Mouse (Mus musculus) heart, embryonic 14.5 days (tissue): ENCODE data around the gene Npsr1. TPM values are rescaled to one million over a fixed set of nuclear protein-coding genes. Genes with fewer than 3 reads are reported as not detected.

Source experiments
- ATAC-seq: fragments of 200-750 bp; cut with Nextera tagmentation; 2 replicates; pipeline ENCODE4 v1.8.0; 2017; ENCODE audit warnings: low read depth, moderate TSS enrichment; ENCODE audit not compliant: insufficient number of reproducible peaks, insufficient read depth, low FRiP score
- H3K27ac ChIP-seq, 2 experiments: fragments of 200-500 bp in 1 of 2; fragments of 300-500 bp in 1 of 2; sonication (generic) in 1 of 2; replicated peaks in 1 of 2; 2 replicates each; pipeline ENCODE4 v1.5.1; 2012 to 2014; ENCODE audit warnings: low read depth in 2 of 2, low read length in 2 of 2, control low read depth in 1 of 2, mild to moderate bottlenecking in 1 of 2, mixed read lengths in 1 of 2; ENCODE audit not compliant: control insufficient read depth in 1 of 2, insufficient read depth in 1 of 2
- H3K27me3 ChIP-seq: fragments of 300-500 bp; sonication (generic); 2 replicates; pipeline ENCODE4 v1.6.1; 2014; ENCODE audit warnings: mild to moderate bottlenecking, low read length, control low read depth; ENCODE audit not compliant: control insufficient read depth, insufficient read depth
- H3K36me3 ChIP-seq: fragments of 300-500 bp; sonication (generic); 2 replicates; pipeline ENCODE4 v1.6.1; 2014; ENCODE audit warnings: mild to moderate bottlenecking, control low read depth, low read length, mixed read lengths; ENCODE audit not compliant: control insufficient read depth, insufficient read depth
- H3K4me1 ChIP-seq, 2 experiments: fragments of 200-500 bp in 1 of 2; fragments of 300-500 bp in 1 of 2; sonication (generic) in 1 of 2; 2 replicates each; pipeline ENCODE4 v1.6.1; 2012 to 2014; ENCODE audit warnings: low read length in 2 of 2, control low read depth in 1 of 2, mixed read lengths in 1 of 2; ENCODE audit not compliant: control insufficient read depth in 2 of 2, insufficient read depth in 2 of 2
- H3K4me2 ChIP-seq: fragments of 300-500 bp; sonication (generic); 2 replicates; pipeline ENCODE4 v1.6.1; 2014; ENCODE audit warnings: mild to moderate bottlenecking, low read length
- H3K4me3 ChIP-seq, 2 experiments: fragments of 200-500 bp in 1 of 2; fragments of 300-500 bp in 1 of 2; sonication (generic) in 1 of 2; 2 replicates each; pipeline ENCODE4 v1.5.1; 2012 to 2014; ENCODE audit warnings: low read length in 2 of 2, mild to moderate bottlenecking in 2 of 2, control low read depth in 1 of 2, low read depth in 1 of 2, moderate library complexity in 1 of 2; ENCODE audit not compliant: control insufficient read depth in 1 of 2, insufficient read depth in 1 of 2
- H3K9ac ChIP-seq: fragments of 300-500 bp; sonication (generic); 2 replicates; pipeline ENCODE4 v1.6.1; 2014; ENCODE audit warnings: mild to moderate bottlenecking, low read length
- H3K9me3 ChIP-seq: fragments of 300-500 bp; sonication (generic); 2 replicates; pipeline ENCODE4 v1.6.1; 2016; ENCODE audit warnings: low read length, control low read depth; ENCODE audit not compliant: control insufficient read depth
- WGBS: fragments of 180-500 bp; shearing (Covaris S2); extraction: QIAGEN DNeasy Blood & Tissue Kit; methylation state at CpG from one replicate; pipeline ENCODE4 v1.1.7; 2014; 5-methylcytosine and 5-hydroxymethylcytosine counted together
- polyA plus RNA-seq: library from polyadenylated mRNA; unstranded; fragments of >200 nt; fragmentation: Nextera tagmentation; extraction: Ambion mirVana; gene quantifications from 2 replicates; pipeline ENCODE4 v1.2.1, GENCODE M21; 2014

The Npsr1 gene
- polyA plus RNA-seq, 1 experiment from 2014 or later, result not detected

GRCm38 (mm10) chr9:24315835-24316234 lies 218.0 kb downstream of the Npsr1 start:
- 90% methylated on average over 2 of the region's 2 CpGs for WGBS
- H3K4me2 ChIP-seq, result no peak overlapping the region
- H3K27ac ChIP-seq, result no peak overlapping the region
- no peaks in the 10 kb centered on the region for H3K27me3 ChIP-seq
- H3K4me3 ChIP-seq, result no peak overlapping the region
- no peak overlapping the region for H3K9ac ChIP-seq
- ATAC-seq, result no peak
- H3K36me3 ChIP-seq, result no peaks in the 10 kb centered on the region
- no peaks in the 10 kb centered on the region for H3K9me3 ChIP-seq
- peaks cover 3 to 7% of the 10 kb centered on the region in 2 experiments for H3K4me1 ChIP-seq

GRCm38 (mm10) chr9:24331661-24332060 lies 233.9 kb downstream of the Npsr1 start:
- no peaks in the 10 kb centered on the region for H3K9me3 ChIP-seq
- no peaks in the 10 kb centered on the region for H3K4me1 ChIP-seq
- no peak for ATAC-seq
- no peaks in the 10 kb centered on the region for H3K27me3 ChIP-seq
- H3K4me3 ChIP-seq, result no peak overlapping the region
- H3K27ac ChIP-seq, result no peak overlapping the region
- H3K36me3 ChIP-seq, result no peaks in the 10 kb centered on the region
- H3K9ac ChIP-seq, result no peak overlapping the region
- 64% methylated on average over 2 of the region's 2 CpGs for WGBS
- H3K4me2 ChIP-seq, result no peak overlapping the region

- Histone ChIP-seq H3K36me3 (no peaks in the 10 kb centered on the region), H3K9me3 (no peaks in the 10 kb centered on the region), H3K27ac (no peak overlapping the region), H3K4me2 (no peak overlapping the region), H3K9ac (no peak overlapping the region), H3K4me1 (no peaks in the 10 kb centered on the region), H3K4me3 (no peak overlapping the region), H3K27me3 (no peaks in the 10 kb centered on the region)
- WGBS, result 57% methylated on average over 3 of the region's 3 CpGs
- no peak for ATAC-seq
Measured at GRCm38 (mm10) chr9:24341321-24341720, 243.5 kb downstream of the Npsr1 start.

DNA sequence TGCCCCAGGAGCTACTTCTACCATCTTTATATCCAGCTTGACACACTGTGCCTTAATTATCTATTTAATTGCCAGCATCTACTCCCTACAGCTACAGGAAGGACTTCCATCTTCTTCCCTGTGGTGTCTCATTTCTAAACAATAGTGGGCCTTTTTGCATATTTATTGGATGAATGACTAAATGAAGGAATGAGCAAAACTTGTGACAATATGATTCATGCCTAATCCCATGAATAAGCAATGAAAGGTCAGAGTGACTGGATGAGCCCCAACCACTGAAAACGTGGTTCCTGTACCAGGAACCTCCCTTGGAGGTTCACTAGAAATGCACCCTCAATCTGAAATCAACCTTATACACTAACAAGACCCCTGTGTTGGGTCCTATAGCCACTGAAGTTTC lies 249.2 kb downstream of the Npsr1 start:
- H3K9ac ChIP-seq, result no peak overlapping the region
- H3K36me3 ChIP-seq, result no peaks in the 10 kb centered on the region
- no peak overlapping the region for H3K4me3 ChIP-seq
- 29% methylated on average over 1 of the region's 1 CpGs for whole genome bisulfite sequencing
- H3K4me2 ChIP-seq, result no peak overlapping the region
- no peaks in the 10 kb centered on the region for H3K4me1 ChIP-seq
- H3K9me3 ChIP-seq, result no peaks in the 10 kb centered on the region
- ATAC-seq, result no peak
- H3K27ac ChIP-seq, result no peak overlapping the region
- no peaks in the 10 kb centered on the region for H3K27me3 ChIP-seq

GRCm38 (mm10) chr9:24349510-24349909 lies 251.7 kb downstream of the Npsr1 start:
- H3K27me3 ChIP-seq, result no peaks in the 10 kb centered on the region
- 78% methylated on average over 2 of the region's 2 CpGs for WGBS
- H3K27ac ChIP-seq, result no peak overlapping the region
- H3K4me3 ChIP-seq, result no peak overlapping the region
- H3K4me1 ChIP-seq, result no peaks in the 10 kb centered on the region
- ATAC-seq, result no peak
- H3K9me3 ChIP-seq, result no peaks in the 10 kb centered on the region
- no peaks in the 10 kb centered on the region for H3K36me3 ChIP-seq
- H3K4me2 ChIP-seq, result no peak overlapping the region
- H3K9ac ChIP-seq, result no peak overlapping the region

DNA sequence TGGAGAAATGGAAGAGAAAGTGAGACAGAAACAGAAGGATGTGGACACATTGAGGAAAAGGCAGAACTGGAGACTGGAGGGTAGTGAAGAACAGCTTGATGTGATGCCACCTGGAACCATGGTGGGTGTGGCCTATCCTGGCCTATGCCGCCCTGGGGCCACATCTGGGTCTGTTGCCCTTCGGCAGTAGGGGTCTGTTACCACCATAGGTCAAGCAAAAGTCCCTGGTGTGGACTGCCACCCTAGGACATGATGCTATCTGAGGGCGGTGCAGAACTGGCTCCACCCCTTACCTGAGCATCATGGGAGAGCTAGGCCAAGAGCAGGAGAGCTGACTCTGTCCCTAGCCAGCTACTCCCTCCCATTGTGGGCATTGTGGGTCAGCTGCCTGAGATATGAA lies 253.6 kb downstream of the Npsr1 start:
- Histone ChIP-seq H3K4me1 (no peaks in the 10 kb centered on the region), H3K36me3 (no peaks in the 10 kb centered on the region), H3K9me3 (no peaks in the 10 kb centered on the region), H3K27me3 (no peaks in the 10 kb centered on the region), H3K4me2 (no peak overlapping the region), H3K27ac (no peak overlapping the region), H3K4me3 (no peak overlapping the region), H3K9ac (no peak overlapping the region)
- ATAC-seq, result no peak
- 81% methylated on average over 3 of the region's 3 CpGs for WGBS
